Mouse (Mus musculus) hindbrain, embryonic 12.5 days (tissue): ENCODE results near the gene Dedd. TPM values are rescaled to one million over a fixed set of nuclear protein-coding genes. Genes with fewer than 3 reads are reported as not detected.

Experiments
- ATAC-seq: fragments of 200-750 bp; cut with Nextera tagmentation; 2 replicates; pipeline ENCODE4 v1.8.0; 2017; ENCODE audit warnings: moderate TSS enrichment; ENCODE audit not compliant: low FRiP score
- H3K27ac ChIP-seq: fragments of 300-500 bp; sonication (generic); 2 replicates; pipeline ENCODE4 v1.5.1; 2016; ENCODE audit warnings: mild to moderate bottlenecking
- H3K27me3 ChIP-seq: fragments of 300-500 bp; sonication (generic); 2 replicates; pipeline ENCODE4 v1.6.1; 2016; ENCODE audit warnings: mild to moderate bottlenecking
- H3K36me3 ChIP-seq: fragments of 300-500 bp; sonication (generic); 2 replicates; pipeline ENCODE4 v1.6.1; 2016; ENCODE audit warnings: mild to moderate bottlenecking
- H3K4me1 ChIP-seq: fragments of 300-500 bp; sonication (generic); 2 replicates; pipeline ENCODE4 v1.6.1; 2016
- H3K4me2 ChIP-seq: fragments of 300-500 bp; sonication (generic); replicated peaks from 2 replicates; pipeline ENCODE4 v1.6.1; 2016; ENCODE audit warnings: mild to moderate bottlenecking
- H3K4me3 ChIP-seq: fragments of 300-500 bp; sonication (generic); 2 replicates; pipeline ENCODE4 v1.5.1; 2016; ENCODE audit warnings: mild to moderate bottlenecking
- H3K9ac ChIP-seq: fragments of 300-500 bp; sonication (generic); 2 replicates; pipeline ENCODE4 v1.6.1; 2016; ENCODE audit warnings: mild to moderate bottlenecking, moderate library complexity
- H3K9me3 ChIP-seq: fragments of 300-500 bp; sonication (generic); replicated peaks from 2 replicates; pipeline ENCODE4 v1.6.1; 2016; ENCODE audit warnings: mild to moderate bottlenecking
- WGBS: fragments of 180-500 bp; shearing (Covaris S2); methylation state at CpG from one replicate; pipeline ENCODE4 v1.1.7; 2016; 5-methylcytosine and 5-hydroxymethylcytosine counted together
- polyA plus RNA-seq: library from polyadenylated mRNA; unstranded; fragments of >200 nt; fragmentation: Nextera tagmentation; extraction: Ambion mirVana; gene quantifications from 2 replicates; pipeline ENCODE4 v1.2.1, GENCODE M21; 2016

Gene Dedd
- polyA plus RNA-seq: 54.6 and 58.9 TPM in 2 replicates

- Histone ChIP-seq H3K36me3 (peaks cover 4% of the 10 kb centered on the region; the same call in 1 of the 2 replicates), H3K4me3 (peak within 1 kb of the TSS; percentile 77), H3K9ac (peak within 1 kb of the TSS; percentile 91), H3K27me3 (no peaks in the 10 kb centered on the region), H3K4me1 (peaks cover 37% of the 10 kb centered on the region), H3K9me3 (no peaks in the 10 kb centered on the region), H3K4me2 (peak within 1 kb of the TSS; percentile 81), H3K27ac (peak within 1 kb of the TSS; percentile 99)
- peak; percentile 96 for ATAC-seq
- under 1% methylated on average over 38 of the region's 48 CpGs for WGBS
Observed at GRCm38 (mm10) chr1:171328839-171329432, at the start of gene Dedd. TSS of gene Dedd (plus strand) at chr1:171329145.

- H3K4me2 ChIP-seq: peak overlapping the region; percentile 77
- no peaks in the 10 kb centered on the region for H3K9me3 ChIP-seq
- WGBS: 64% methylated on average over 5 of the region's 5 CpGs
- H3K27me3 ChIP-seq: no peaks in the 10 kb centered on the region
- peaks cover 22% of the 10 kb centered on the region for H3K4me1 ChIP-seq
- H3K9ac ChIP-seq: peak overlapping the region; percentile 79
- no peak overlapping the region for H3K27ac ChIP-seq
- peaks cover 56% of the 10 kb centered on the region for H3K36me3 ChIP-seq
- ATAC-seq: no peak
- peak overlapping the region; percentile 67 for H3K4me3 ChIP-seq
Observed at GRCm38 (mm10) chr1:171279721-171280120, 49.2 kb upstream of the Dedd start.

GRCm38 (mm10) chr1:171280250-171280915, 48.6 kb upstream of the Dedd start:
- Histone ChIP-seq H3K4me3 (peak overlapping the region; percentile 67), H3K9me3 (no peaks in the 10 kb centered on the region), H3K4me1 (peaks cover 24% of the 10 kb centered on the region), H3K4me2 (peak overlapping the region; percentile 77), H3K36me3 (peaks cover 56% of the 10 kb centered on the region), H3K27ac (no peak overlapping the region), H3K9ac (peak overlapping the region; percentile 79), H3K27me3 (no peaks in the 10 kb centered on the region)
- ATAC-seq: peak; percentile 23; the same call in 1 of the 2 replicates
- WGBS: 2% methylated on average over 25 of the region's 25 CpGs

GRCm38 (mm10) chr1:171280916-171281527, 47.9 kb upstream of the Dedd start, which contains the start of gene Ppox:
TSS of gene Ppox (minus strand) at chr1:171281186.
- Histone ChIP-seq H3K4me2 (peak within 1 kb of the TSS; percentile 77), H3K27me3 (no peaks in the 10 kb centered on the region), H3K9ac (peak within 1 kb of the TSS; percentile 79), H3K9me3 (no peaks in the 10 kb centered on the region), H3K27ac (peak within 1 kb of the TSS; percentile 78), H3K36me3 (peaks cover 56% of the 10 kb centered on the region), H3K4me1 (peaks cover 29% of the 10 kb centered on the region), H3K4me3 (peak within 1 kb of the TSS; percentile 67)
- under 1% methylated on average over 26 of the region's 26 CpGs for WGBS
- peak; percentile 98 for ATAC-seq

GRCm38 (mm10) chr1:171281528-171281923, 47.4 kb upstream of the Dedd start:
- H3K4me3 ChIP-seq: peak overlapping the region; percentile 67
- H3K27me3 ChIP-seq: no peaks in the 10 kb centered on the region
- H3K27ac ChIP-seq: peak overlapping the region; percentile 78
- peak overlapping the region; percentile 77 for H3K4me2 ChIP-seq
- H3K36me3 ChIP-seq: peaks cover 56% of the 10 kb centered on the region
- 0% methylated on average over 10 of the region's 10 CpGs for WGBS
- H3K9me3 ChIP-seq: no peaks in the 10 kb centered on the region
- ATAC-seq: peak; percentile 59
- peaks cover 33% of the 10 kb centered on the region for H3K4me1 ChIP-seq
- peak overlapping the region; percentile 60 for H3K9ac ChIP-seq

GRCm38 (mm10) chr1:171282086-171282805, 46.7 kb upstream of the Dedd start:
- Histone ChIP-seq H3K4me1 (peaks cover 40% of the 10 kb centered on the region), H3K9me3 (no peaks in the 10 kb centered on the region), H3K36me3 (peaks cover 49% of the 10 kb centered on the region), H3K27me3 (no peaks in the 10 kb centered on the region), H3K27ac (no peak overlapping the region), H3K4me3 (no peak overlapping the region), H3K9ac (no peak overlapping the region), H3K4me2 (peak overlapping the region; percentile 77)
- no peak for ATAC-seq
- 81% methylated on average over 18 of the region's 18 CpGs for WGBS

- Histone ChIP-seq H3K4me3 (no peak overlapping the region), H3K27me3 (no peaks in the 10 kb centered on the region), H3K36me3 (peaks cover 37% of the 10 kb centered on the region), H3K9ac (no peak overlapping the region), H3K4me1 (peaks cover 46% of the 10 kb centered on the region), H3K4me2 (no peak overlapping the region), H3K9me3 (no peaks in the 10 kb centered on the region), H3K27ac (no peak overlapping the region)
- no peak for ATAC-seq
- 91% methylated on average over 18 of the region's 18 CpGs for WGBS
Observed at GRCm38 (mm10) chr1:171283188-171284160, 45.5 kb upstream of the Dedd start.

GRCm38 (mm10) chr1:171284491-171284890, 44.5 kb upstream of the Dedd start:
- no peaks in the 10 kb centered on the region for H3K27me3 ChIP-seq
- no peaks in the 10 kb centered on the region for H3K9me3 ChIP-seq
- peaks cover 44% of the 10 kb centered on the region for H3K36me3 ChIP-seq
- no peak overlapping the region for H3K27ac ChIP-seq
- WGBS: 90% methylated on average over 15 of the region's 15 CpGs
- peaks cover 45% of the 10 kb centered on the region for H3K4me1 ChIP-seq
- H3K4me3 ChIP-seq: no peak overlapping the region
- ATAC-seq: no peak
- H3K9ac ChIP-seq: no peak overlapping the region
- H3K4me2 ChIP-seq: no peak overlapping the region

GRCm38 (mm10) chr1:171285096-171285892, 43.7 kb upstream of the Dedd start:
- H3K4me2 ChIP-seq: no peak overlapping the region
- peaks cover 37% of the 10 kb centered on the region for H3K4me1 ChIP-seq
- no peaks in the 10 kb centered on the region for H3K27me3 ChIP-seq
- H3K36me3 ChIP-seq: peaks cover 50% of the 10 kb centered on the region
- H3K27ac ChIP-seq: no peak overlapping the region
- H3K4me3 ChIP-seq: no peak overlapping the region; the same call in 1 of the 2 replicates
- no peak overlapping the region for H3K9ac ChIP-seq
- no peak for ATAC-seq
- no peaks in the 10 kb centered on the region for H3K9me3 ChIP-seq
- WGBS: 89% methylated on average over 20 of the region's 20 CpGs

GRCm38 (mm10) chr1:171286517-171286916, 42.4 kb upstream of the Dedd start:
- Histone ChIP-seq H3K4me1 (peaks cover 31% of the 10 kb centered on the region), H3K9me3 (no peaks in the 10 kb centered on the region), H3K27me3 (no peaks in the 10 kb centered on the region), H3K4me2 (peak overlapping the region; percentile 62), H3K9ac (0 out of 2 replicates have a peak overlapping the region, but pooled peaks have one; percentile 8), H3K36me3 (peaks cover 50% of the 10 kb centered on the region), H3K4me3 (peak overlapping the region; percentile 64), H3K27ac (no peak overlapping the region)
- ATAC-seq: no peak
- 92% methylated on average over 19 of the region's 19 CpGs for whole genome bisulfite sequencing
